Mouse (Mus musculus) activated CD4-positive, CD25-positive, alpha-beta regulatory T cell (primary cell): ENCODE data around the gene Tmie. TPM values are rescaled to one million over a fixed set of nuclear protein-coding genes. Genes with fewer than 3 reads are reported as not detected.

ENCODE experiments used
- polyA plus RNA-seq, 2 experiments: library from polyadenylated mRNA; unstranded; fragments of 100-300 nt; shearing (Covaris generic); gene quantifications; one replicate each; pipeline ENCODE4 v1.2.1; 2017

The Tmie gene
- 10 to 100 TPM in 1 of 2 experiments, 1 to 10 TPM in 1; 6.7 to 16.9 TPM for polyA plus RNA-seq

DNA sequence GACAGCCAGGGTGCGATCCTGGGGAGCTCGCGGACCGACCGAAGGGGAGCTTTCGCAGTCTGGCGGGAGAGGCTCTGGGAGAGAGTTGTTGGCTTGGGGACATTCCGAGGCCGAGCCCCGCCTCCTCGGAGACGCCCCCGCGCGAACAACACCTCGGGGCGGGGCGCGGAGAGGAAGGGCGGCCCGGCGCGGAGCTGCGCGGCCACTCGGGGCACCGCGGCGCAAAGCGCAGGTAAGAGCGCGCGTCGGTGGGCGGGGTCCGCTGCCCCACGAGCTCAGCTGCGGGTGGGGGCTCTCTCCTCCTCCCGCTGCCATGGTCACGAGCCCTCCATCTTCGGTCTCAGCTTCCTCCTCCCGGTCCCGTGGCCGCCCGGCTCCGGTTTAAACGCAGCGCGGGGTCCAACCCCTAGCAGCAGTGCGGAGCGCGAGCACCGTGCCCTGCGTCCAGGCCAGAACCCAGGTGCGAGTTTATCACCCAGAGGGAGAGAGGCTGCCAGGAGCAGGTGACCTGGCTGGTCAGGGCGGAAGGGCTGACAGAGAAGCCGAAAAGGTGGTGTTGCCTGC, at the start of gene Tmie:
Gene Tmie, minus strand, starts transcription at position 116 of the 564 bp plus-strand sequence.

DNA sequence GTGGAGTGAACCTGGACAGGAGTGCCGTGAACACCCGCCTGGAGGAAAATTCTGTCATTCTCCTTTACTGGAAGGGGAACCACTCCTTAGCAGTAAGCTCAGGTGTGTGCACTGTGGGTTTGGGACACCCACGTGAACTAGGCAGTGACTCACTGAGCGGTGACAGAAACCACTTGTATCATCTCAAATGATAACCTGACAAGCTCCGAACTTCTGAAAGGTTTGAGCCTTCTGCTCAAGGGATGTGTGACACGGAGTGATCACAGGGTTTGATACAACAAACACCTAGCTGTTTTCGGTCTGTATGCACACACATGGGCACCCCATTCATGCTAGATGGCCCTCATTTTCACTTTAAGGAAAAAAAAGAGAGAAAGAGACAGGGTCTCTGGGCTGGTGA, 36.9 kb upstream of the Tmie start, which contains the start of gene Fam240a:
Gene Fam240a, minus strand, starts transcription at position 76 of the 400 bp plus-strand sequence.

DNA sequence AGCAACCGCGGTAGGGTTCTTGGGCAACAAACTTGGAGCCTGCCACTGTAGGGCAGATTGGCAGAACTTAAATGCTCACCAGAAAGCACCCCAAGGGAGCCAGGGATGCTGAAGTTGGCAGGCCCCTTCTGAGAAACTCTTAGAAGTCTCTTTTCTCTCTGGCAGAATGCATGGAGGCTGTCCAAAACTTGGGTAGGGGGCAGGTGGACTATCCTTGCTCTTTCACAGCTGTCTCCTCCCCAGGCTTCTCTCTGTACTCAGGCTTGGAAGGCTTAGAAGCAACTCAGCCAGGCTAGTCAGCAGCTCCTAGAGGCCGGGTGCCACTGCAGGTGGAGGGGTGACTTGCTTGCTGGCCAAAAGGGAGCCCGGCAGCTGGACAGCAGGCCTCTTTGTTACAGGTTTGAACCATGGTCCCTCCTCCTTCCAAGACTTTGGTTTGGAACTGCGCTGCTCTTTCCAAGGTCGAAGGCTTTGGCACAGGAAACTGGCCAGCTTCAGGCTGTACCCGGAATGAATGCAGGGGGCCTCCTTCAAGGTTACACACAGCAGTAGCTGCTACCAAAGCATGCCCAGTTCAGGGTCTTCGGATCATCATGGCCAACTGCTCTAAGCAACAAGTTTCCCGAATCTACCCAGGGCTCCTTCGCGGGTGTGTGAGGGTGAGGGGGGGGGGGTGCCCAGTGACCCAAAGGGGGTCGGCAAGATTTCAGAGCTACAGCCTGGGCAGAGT, 557 bp downstream of the Tmie start, which contains the start of gene Als2cl:
Gene Als2cl, plus strand, starts transcription at position 680 of the 730 bp plus-strand sequence.

DNA sequence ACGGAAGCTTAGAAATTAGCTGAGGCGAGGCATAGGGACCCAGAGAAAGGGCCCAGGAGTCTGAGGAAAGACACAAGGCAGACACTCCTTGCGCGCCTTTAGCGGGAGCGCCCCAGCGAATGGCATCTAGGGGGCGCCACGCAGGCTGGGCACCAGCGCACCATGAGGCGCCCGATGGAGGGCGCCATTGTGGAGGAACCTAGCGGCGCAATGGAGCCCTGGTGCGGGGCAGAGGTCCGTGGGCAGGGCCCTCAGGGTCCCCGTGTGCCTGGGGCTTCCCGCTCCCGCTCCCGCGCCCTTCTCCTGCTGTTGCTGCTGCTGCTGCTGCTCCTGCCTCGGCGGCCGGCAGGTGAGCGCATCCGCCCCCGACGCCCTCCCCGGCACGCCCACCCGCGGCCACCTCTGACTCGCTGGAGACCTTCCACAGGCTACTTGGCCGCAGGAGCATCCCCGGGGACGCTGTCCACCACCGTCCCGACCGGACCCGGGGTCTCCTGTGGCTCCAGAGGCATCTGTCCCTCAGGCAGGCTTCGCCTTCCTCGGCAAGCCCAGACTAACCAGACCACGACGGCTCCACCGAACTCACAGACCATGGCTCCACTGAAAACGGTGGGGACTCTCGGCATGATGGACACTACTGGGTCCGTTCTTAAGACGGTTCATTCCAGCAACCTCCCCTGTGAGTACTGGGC, 22.0 kb downstream of the Tmie start, which contains the start of gene Prss50:
Gene Prss50, plus strand, starts transcription at position 187 of the 692 bp plus-strand sequence.

DNA sequence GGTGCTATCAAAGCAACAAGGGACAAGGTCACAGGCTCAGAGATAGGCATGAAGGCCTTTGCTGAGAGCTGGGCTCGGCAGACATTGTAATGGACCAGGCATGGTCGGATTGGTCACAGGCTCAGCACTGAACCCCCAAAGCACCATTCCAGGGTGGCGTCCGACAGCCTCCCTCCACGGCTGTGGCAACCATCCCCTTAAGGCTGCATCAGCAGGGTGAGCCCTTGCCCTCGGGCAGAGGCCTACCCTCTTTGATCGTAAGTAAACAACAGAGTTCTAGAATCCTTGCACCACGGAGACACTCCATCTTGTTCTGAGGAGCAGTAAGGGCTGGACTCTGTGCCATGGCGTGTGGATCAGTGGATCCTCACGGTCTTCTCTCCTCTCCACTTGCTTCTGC, 35.7 kb downstream of the Tmie start, which contains the start of gene Prss46:
Gene Prss46, plus strand, starts transcription at position 301 of the 400 bp plus-strand sequence.

DNA sequence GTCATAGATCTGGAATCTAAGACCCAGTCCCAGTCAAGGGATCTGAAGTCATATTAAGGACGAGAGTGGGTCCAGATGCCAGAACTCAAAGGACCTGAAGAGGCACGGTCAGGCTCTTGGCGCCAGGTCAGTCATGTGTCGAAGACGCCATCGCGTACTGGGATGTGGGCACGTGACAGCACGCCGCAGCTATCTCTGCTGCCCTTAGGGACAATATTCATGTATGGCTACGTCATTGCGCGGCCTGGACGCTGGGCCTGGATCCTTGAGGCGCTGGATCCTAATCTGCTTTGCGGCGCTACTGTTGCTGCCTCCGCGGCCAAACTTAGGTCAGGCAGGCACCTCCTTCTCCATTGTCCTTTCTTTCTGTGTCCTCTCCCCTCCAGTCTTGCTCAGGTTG, 45.5 kb downstream of the Tmie start, which contains the start of gene Prss45:
Gene Prss45, plus strand, starts transcription at position 178 of the 400 bp plus-strand sequence.

DNA sequence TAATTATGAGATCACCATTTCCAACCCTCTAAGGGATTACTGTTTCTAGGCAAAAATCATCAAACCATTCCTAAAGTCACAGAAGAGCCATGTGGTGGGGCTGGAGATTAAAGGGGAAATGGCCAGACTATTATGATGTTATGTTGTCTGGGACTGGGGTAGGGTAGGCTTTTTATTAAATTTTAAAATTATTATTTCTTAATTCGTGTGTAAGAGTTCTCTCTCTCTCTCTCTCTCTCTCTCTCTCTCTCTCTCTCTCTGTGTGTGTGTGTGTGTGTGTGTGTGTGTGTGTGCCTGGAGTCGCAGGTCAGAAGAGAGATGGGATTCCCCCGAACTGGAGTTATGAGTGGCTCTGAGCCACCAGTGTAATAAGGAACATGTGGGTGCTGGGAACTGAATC, 53.5 kb downstream of the Tmie start, which contains the start of gene Prss43:
Gene Prss43, plus strand, starts transcription at position 301 of the 400 bp plus-strand sequence.

Other genes starting within 250 kb of the Tmie start
- gene Nbeal2, start 226.0 kb downstream of the Tmie start, polyA plus RNA-seq = 10 to 100 TPM; 26.7 to 84.1 TPM
- gene Ccdc12, start 223.6 kb downstream of the Tmie start, polyA plus RNA-seq = 100 to 1,000 TPM; 302 to 304 TPM
- gene Myl3, start 138.3 kb downstream of the Tmie start, polyA plus RNA-seq = not detected
- gene Pth1r, start 133.0 kb downstream of the Tmie start, polyA plus RNA-seq = under 1 TPM in 1 of 2 experiments, not detected in 1; 0.07 TPM
- gene Prss42, start 81.9 kb downstream of the Tmie start, polyA plus RNA-seq = not detected
- gene Prss44, start 66.1 kb downstream of the Tmie start, polyA plus RNA-seq = not detected
- under 1 TPM in 1 of 2 experiments, not detected in 1; 0.10 TPM for gene Prss43, start 53.4 kb downstream of the Tmie start, polyA plus RNA-seq
- under 1 TPM in 1 of 2 experiments, not detected in 1; 0.20 TPM for gene Prss45, start 45.5 kb downstream of the Tmie start, polyA plus RNA-seq
- gene Prss46, start 35.6 kb downstream of the Tmie start, polyA plus RNA-seq = not detected
- gene Prss50, start 22.1 kb downstream of the Tmie start, polyA plus RNA-seq = under 1 TPM in 1 of 2 experiments, not detected in 1; 0.77 TPM
- gene Als2cl, start 243 bp downstream of the Tmie start, polyA plus RNA-seq = 10 to 100 TPM; 20.6 to 33.1 TPM
- 1 to 10 TPM in 1 of 2 experiments, not detected in 1; 5.1 TPM for gene Fam240a, start 36.7 kb upstream of the Tmie start, polyA plus RNA-seq
- 1 to 10 TPM; 3.3 to 7.6 TPM for gene Tdgf1, start 66.0 kb upstream of the Tmie start, polyA plus RNA-seq
- under 1 TPM in 1 of 2 experiments, not detected in 1; 0.12 TPM for gene Lrrc2, start 71.4 kb upstream of the Tmie start, polyA plus RNA-seq
- gene Rtp3, start 110.5 kb upstream of the Tmie start, polyA plus RNA-seq = not detected
- gene Ltf, start 139.2 kb upstream of the Tmie start, polyA plus RNA-seq = 1 to 10 TPM in 1 of 2 experiments, not detected in 1; 1.3 TPM
- gene Ccrl2, start 177.4 kb upstream of the Tmie start, polyA plus RNA-seq = 10 to 100 TPM in 1 of 2 experiments, 1 to 10 TPM in 1; 6.4 to 28.2 TPM
- gene Lrrfip2, start 237.5 kb upstream of the Tmie start, polyA plus RNA-seq = 10 to 100 TPM; 31.1 to 32.0 TPM